Mouse (Mus musculus) right cerebral cortex, postnatal 14 days (tissue): ENCODE results near the gene Epas1.

Experiments used
- DNase-seq: peaks from one replicate; pipeline ENCODE4 v3.0.0; 2022

The Epas1 gene

DNA sequence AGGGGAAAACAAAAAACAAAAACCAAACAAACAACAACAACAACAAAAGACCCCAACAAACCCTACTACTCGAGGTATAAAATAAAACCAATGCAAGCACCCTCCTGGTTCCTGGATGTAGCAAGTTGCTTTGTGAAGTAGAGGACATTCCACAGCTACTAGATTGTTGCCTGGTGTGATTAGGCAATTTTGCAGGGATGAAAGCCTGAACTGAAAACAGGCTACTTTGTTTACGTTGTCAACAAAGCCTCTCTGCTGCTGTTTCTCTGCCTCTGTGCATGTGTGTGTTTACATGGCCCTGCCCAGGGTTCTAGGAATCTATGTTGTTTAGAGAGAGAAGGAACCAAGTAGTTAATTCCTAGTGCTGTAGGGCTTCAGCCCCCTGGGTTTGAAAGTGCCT lies 4.1 kb downstream of the Epas1 start:
- no peak for DNase-seq

DNA sequence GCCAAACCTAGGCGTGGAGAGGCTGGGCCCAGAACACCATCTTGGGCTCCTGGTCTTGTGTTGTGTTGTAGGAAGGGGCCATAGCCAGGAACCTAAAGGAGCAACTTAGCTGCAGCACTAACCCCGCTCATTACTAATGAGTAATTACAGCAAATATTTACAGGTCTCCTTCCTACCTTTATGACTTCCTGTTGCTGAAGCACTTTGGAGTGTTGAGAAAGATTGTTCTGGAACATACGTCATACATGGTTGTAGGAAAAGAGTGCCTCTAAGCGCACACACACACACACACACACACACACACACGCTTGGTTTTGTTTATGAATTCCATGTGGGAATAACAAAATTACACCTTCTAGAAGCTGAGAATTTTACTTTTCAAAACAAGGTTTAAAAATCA lies 8.4 kb downstream of the Epas1 start:
- no peak for DNase-seq

DNA sequence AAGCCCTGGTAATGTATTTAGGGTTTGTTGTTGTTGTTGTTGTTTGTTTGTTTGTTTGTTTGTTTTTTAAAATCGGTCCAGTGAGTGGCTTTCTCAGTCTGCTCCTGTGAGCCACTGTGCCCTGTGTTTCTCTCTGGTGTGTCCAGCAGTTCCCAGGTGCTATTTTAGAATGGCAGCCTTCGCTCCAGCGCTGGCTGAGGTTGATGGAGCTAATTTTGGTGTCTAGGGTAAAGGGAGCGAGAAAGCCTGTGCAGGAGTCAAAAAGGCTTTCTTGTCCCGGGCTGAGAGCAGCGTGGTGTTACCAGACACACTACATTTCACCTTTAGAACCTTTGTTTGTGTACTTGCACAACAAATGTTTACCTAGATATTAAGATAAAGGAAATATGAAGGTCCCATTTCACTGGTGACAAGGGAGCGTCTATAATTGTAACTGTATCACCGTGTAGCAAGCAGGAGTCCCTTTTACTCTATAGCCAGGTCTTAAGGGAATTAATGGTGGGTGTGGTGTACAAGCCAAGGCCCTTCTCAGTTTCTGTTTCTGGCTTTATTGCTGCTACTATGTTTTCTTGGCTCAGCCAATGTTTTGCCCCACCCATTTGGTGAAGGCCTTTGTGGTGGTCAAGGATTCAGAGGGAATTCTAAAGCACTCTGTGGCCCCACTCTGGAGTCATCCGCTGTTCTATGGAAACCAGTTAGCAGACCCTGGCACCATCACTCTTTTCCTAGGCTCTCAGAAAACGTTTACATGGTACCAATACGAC lies 9.2 kb downstream of the Epas1 start:
- DNase-seq = no peak

DNA sequence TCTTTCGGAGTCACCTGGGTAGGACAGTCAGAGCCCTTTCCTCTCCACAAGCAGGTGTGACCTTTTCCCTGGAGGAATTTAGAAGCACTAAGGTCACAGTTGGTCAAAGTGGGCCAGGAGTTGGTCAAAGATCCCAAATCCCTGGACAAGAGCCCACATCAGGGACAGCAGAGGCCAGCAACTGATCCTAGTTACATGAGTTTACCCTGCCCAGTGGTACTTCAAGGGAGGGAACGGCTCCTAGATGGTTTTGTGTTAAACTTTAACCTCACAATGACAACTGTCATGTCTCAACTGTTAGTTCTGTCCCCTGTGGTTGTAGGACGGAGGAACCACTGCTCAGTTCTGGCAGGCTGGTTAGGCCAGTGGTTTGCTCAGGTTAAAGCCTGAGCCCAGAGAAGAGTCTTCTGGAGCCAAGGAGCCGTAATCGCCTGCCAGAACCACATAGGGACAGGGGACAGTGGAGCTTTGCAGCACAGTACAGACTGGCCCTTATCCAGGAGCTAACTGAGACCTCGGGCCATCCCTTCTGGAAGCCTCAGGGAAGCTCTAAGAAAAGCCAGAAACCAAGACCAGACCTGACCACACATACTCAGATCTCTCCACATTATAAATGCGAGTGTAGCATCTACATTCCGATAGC lies 12.4 kb downstream of the Epas1 start:
- DNase-seq = no peak

DNA sequence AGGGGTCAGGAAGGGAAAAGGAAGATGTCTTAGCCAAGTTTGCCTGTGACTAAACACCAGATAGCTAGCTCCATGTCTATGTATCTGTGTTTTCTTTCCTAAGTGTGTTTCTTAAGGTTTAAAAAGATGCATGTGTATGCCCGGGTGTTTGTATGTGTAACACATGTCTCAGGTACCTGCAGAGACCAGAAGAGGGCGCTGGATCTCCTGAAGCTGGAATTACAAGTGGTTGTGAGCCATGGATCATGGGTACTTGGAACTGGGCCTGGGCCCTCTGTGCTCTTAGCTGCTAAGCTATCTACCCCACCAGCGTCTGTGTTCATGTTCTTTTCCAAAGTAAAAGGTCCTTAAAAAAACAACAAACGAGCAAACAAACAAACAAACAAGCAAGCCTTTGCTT lies 12.9 kb downstream of the Epas1 start:
- no peak for DNase-seq

DNA sequence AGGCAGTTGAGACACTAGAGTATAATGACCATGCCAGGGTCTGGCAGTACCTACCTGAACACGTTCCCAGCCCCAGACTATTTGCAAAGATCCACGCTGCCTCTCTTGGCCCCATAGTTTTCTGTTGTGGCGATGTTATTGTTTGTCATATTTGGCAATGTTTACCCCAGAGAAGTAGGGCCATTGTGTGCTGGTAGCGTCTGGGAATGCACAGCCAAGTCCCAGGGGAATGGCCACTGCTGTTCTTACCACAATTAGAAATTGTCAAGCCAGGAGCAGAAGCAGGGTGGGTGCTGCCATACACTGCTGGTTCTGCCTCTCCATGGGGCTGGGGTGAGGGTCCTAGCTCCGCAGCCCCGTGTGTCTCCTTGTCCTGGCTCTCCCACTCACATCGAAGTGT lies 15.1 kb downstream of the Epas1 start:
- DNase-seq = no peak

DNA sequence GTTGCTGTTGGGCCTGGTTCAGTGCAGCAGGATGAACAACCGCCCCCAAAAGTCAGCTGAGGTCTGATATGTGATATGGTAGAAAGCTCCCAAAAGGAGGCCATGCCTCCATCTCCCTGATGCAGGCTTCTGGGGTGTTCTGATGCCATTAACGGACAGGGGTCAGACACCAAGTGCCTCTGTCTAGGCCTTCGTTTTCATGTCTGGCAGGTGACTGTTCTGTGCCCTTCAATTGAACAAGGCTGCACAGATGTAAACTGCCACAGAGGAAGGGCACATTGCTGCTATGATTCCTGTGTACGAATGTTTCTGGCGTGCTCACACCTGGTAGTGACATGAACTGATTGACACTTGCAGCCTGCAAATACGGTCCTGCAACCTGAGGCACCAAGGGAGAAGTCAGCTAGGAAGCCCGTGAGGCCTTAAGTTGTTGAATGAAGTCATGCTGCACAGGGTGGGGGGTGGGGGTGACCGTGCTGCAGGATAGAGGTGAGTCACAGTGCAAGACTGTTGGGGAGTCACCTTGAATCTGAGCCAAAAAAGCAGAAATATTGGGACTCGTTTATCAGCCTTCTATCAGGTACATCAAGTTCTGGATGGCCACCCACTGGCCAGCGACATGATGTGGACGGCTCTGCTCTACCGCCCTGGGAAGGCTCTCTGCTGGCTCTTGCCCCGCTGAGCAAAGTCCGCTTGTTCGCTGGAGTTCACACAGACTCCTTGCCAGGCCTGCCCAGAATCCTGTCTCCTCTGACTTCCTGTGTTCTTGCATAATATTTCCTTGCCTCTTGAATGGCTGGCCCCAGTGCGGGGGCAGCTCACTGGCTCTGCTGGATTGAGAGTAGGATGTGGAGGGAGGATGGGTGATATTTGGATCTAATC lies 16.1 kb downstream of the Epas1 start:
- DNase-seq = no peak

DNA sequence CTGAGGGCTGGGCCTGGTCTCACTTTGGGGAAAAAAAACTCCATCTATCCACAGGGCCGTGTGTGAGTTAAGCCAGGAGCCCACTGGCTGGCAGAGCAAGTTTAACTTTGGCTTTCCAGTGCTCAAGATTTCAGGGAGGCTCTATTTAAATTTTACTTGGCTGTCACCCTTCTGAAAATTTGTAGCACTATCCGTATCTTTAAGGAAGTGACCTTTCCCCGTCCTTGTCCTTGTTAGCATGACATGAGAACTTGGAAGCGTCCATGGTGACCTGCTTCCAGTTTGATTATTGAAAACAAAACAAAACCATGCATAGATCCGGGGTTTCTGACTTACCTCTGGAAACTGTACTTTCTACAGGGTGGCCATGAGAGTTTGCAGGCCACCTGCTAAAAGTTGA lies 17.3 kb downstream of the Epas1 start:
- DNase-seq = no peak

DNA sequence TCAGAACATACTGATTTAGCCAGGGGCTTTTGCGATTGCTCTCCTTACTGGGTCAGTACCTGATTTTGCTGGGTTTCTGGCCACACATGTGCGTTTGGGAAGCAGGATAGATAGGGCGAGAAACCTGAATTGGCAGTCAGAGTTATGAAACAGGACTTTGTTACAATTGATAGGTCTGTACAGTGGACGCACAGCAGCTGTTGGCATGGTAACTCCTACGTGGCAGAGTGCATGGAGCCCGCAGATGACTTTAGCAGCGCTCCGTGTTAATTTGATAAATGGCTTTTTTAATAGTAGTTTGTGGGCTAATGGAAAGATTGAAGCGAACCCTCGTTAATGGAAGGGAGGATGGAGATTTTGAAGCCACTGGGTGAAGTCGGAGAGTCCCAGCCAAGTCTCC lies 18.5 kb downstream of the Epas1 start:
- no peak for DNase-seq

DNA sequence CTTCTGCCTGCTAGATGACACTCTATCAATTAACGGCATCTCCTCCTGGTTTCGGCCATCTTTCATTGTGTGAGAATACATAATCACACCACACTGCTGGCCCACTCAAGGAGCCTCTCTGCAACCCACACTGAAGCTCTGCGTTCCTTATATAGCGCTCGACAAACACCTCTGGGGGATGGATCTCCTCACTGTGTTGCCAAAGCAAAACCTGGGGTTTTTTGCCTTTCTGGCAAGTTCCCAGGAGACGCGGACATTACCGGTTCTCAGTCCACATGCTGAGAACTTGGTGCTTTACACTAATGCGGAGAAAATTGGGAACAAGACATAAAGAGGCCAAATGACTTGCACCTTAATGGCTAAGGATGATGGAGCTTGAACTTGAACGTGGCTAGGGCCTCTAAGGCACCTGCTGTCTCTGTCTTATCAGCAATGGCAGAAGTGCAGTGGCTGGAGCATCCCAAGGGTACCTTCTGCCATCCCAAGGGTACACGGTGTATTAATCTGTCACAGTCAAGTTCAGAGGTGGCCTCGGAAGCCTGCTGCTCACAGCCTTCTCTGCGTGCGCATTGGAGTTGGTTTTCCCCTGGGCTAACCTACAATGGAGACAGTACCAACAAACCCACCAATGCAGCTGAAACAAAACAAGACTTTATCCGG lies 19.6 kb downstream of the Epas1 start:
- no peak for DNase-seq

DNA sequence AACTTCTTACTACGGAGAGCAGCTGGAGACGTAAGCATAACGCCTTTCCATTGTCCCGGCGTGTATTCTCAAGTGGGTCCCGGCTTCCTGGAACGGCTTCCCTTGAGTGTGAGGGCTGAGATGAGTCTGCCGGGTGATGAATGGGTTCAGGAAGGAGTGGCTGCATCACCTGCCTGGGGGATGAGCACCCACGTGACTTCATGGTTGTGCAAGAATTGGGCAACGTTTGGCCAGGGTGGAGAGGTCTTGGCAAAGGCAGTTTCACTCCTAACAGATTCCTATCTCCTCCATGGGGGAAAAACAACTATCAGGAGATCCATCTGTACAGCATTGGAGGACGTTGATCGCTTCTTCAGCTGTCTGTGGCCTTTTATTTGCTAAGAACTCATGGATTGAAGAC lies 23.0 kb downstream of the Epas1 start:
- no peak for DNase-seq

DNA sequence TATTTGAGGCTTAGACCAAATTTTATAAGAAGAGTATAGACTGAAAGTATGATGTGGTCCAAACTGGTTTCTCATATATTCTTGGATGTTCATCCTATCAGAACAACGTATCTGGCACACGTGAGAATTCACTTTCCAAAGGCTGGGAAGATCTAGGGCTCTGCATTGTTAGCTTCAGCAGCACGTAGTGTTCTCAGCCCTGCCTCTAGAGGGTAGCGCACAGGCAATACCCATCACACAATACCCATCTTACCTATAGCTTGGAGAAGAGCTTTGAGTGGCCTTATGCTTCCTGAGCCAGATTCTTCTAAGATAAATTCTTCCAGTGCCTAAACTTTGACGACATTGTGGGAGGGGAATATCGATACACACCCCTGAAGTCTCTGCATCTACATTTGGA lies 24.6 kb downstream of the Epas1 start:
- DNase-seq = no peak

DNA sequence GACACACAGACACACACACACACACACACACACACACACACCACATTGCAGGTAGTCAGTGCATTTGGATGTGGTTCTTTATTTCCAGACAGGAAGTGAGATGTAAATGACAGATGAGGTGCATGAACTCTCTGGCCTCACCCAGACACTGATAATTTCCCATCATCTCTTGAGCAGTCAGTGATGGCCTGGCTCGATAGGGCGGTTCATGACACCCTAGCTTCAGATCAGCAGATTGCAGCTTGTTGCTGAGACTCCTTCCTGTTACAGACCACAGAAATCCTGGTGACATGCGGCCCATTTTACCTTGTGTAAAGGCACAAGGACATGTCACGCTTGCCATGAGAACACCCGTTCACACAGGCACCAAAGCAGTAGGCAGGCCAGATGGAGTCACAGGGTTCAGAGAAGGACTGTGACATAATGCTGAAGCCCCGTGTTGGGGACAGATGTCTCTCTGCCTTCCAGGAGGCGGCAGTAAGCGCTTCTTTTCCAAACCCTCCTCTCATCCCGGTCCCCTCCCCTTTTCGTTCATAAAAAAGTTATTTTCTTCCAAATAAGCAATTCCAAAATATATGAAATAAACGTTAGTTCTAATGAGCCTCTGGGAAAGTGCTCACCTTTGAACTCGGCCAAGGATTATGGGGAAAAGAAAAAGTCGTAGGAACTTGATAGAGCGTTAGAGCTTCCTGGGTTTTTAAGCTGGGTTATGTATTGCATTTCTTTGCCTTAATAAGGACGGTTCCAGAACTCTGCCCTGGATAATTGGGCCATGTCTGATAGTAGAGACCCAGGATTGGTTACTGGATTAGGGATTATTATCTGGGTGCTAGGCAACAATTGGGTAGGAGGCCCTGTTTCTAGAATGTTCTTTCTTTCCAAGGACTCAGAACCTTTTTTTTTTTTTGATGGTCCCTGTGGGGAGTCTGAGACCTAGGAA lies 26.0 kb downstream of the Epas1 start:
- DNase-seq = no peak

DNA sequence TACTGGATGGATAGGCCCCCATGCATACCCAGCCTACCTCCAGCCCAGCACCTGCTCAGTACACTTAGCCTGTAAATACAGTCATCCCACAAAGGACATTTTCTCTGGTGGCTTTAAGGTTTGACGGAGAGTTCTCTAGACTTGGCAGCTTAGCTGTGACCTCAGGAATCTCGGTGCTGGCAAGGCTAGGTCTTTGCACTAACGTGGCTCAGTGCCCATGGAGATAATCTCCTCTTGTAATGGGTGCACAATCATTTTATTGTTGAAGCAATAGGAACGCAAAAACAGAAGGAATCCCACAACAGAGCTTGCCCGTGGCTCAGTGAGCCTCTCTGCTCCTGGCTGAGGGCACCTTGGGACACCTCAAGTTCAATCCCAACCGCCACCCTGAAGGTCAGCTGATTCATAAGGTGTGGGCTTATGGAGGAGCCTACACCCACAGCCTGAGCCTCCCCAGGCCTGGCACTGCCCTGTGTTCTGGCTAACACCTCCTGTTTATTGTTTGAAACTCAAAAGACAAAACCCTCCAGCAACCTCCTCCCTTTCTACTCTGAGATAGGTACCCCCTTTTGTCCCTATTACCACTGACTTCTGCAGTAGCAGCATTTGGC lies 27.3 kb downstream of the Epas1 start:
- no peak for DNase-seq

DNA sequence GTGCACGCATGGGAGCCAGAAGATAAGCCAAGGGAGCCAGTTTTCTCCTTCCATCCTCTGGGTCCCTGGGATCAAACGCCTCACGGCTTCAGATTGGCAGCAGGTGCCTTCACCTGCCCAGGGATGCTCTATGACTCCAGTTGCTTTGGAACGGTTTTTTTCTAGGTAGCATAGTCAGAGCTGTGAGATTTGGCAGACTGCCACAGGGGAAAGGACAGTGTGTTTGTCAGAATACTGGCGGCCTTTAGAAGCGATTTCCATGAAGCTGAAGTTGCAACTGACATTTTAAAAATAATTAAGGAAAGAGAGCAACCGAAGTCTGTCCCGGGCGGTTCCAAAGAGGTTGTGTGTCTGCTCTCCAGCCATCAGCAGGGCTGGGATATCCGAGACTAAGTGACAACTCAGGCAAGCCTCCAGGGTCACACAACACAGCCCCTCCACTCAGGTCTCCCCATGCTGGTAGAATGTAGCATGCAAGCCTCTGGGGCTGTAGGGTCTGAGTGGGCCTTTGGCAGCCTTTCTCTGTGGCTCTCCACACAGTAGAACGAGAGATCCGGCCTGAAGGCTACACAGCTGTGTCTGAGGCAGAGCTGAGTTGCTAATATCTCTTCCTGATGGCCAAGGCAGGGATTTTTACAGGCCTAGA lies 28.4 kb downstream of the Epas1 start:
- DNase-seq = no peak

DNA sequence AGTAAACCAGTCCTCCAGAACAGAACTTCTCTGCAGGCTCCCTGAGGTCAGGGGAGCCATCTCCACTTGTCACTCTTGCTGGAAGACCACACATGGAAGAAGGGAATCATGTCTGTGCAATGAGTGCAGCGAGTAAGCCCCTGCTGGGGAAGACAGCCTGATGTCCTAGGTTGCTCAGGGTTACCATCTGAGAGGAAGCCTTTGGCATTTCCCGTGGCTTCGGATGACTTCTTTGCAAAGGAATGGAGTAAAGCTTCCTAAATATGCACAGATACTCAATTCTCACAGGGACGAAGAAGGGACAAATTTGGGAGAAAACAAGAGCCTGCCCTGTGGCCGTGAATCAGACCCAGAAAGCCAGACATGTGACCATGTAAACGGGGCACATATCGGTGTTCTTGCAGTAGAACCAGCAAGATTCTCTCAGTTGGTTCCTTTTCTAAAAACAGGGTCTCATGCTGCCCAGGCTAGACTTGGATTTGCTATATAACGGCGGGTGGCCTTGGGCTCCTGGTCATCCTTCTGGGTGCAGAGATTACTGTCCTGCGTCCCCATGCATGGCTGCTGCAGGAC lies 31.0 kb downstream of the Epas1 start:
- no peak for DNase-seq

DNA sequence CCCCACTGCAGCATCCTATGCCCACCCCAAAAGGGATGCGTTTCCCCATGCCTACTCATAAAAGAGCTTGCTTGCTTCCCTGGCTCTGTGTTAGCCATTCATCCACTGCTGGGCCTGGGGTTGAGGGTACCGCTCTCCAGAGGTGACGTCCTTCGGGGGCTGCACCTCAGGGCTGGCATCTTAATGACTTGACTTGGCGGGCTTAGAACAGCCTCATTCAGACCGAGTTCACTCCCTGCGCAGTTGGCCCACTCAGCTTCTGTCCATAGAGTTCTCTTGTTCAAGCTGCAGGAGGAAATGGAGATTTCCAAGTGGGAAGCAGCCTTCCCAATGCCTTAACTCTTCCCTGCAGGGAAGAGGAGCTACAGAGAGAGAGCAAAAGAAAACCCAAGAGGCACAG lies 32.1 kb downstream of the Epas1 start:
- peak; percentile 24 for DNase-seq

DNA sequence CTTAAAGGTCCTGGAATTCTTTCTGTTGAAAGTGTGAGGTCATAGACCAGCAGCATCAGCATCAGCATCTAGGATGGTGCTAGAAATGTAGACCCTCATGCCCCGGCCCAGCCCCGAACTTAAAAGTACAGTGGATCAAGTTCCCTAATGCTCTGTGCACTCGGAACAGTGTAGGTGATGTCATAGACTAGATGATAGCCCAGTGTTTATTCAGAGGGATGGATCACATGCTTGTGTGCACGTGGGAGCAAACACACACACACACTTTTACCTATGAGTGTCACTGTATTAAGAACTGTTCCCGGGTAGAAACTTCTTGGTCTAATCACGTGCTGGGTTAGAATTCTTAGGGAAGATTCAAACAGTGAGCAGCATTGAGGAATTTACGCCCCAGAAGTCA lies 33.0 kb downstream of the Epas1 start:
- DNase-seq = no peak

DNA sequence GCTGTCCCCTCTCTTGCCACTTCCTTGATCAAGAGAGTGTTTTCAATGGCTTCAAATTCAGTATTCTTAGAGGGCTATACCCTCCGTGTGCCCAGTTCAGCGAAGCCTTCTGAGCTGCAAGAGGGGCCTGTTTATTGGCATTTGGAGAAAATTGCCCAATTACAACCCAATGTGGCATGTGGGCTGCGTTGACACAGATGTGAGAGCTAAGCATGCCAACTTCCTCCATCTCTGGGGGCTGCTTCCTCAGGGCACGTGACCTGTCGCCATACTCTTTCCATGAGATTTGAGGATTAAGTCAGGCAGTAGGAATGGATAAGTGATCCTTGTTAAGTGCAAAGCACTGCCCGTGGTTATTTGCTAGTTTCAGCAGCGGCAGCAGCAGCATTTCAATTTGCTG lies 34.3 kb downstream of the Epas1 start:
- no peak for DNase-seq

DNA sequence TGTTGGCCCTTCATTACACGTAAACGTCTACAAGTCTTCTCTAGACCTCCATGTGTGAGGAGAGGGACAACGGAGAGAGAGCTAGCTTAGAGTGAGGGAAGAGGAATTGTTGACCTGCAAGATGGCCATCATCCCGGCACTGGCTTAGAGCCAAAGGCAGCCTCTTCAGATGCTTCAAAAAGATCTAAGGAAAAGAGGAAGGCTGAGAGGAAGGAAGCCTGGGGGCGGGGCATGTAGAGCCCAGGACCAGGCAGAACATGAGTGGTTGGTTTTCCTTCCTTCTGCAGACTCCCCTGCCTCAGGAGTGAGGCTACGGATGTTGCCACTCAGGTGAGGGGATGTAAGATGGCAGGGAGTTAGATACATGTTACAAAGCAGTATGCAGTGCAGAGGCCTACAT lies 34.8 kb downstream of the Epas1 start:
- DNase-seq = no peak

DNA sequence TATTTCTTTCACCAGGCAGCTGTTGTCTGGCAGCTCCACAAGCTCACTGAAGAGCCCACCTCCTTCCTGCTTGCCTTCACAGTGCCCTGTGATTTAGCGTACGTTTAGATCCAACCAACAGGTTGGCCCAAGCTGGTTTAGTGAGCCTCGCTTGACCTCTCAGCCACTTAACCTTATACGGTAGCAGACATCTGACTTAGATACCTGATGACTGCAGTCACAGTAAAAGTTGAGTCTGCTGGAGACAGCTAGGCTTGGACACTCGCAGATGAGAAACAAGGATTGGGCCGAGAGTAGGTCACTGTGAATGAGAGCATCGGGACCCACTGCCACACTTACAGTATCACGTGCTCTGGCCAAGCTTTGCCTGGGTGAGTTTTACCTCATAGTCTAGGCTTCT lies 38.4 kb downstream of the Epas1 start:
- DNase-seq = no peak
